Mouse (Mus musculus): ENCODE measurements around the gene Clpsl2. TPM values are rescaled to one million over a fixed set of nuclear protein-coding genes. Genes with fewer than 3 reads are reported as not detected.

Gene Clpsl2
- polyA plus RNA-seq (2014; fragmentation: Nextera tagmentation; extraction: Ambion mirVana): not detected in 2 replicates

GRCm38 (mm10) chr17:28549111-28549510 lies at the start of gene Clpsl2:
Clpsl2 (plus strand) TSS chr17:28549411.
- DNase-seq (ENCODE audit: low spot score) (no peak), ATAC-seq (ENCODE audit: low FRiP score) (no peak)
- Histone ChIP-seq H3K4me2 (replicated peaks; ENCODE audit: low read depth, low read length) (no peak within 1 kb of the TSS), H3K4me3 (ENCODE audit: low read depth, low read length) (no peak within 1 kb of the TSS), H3K4me1 (replicated peaks; ENCODE audit: control insufficient read depth, insufficient read depth, low read length) (no peaks in the 10 kb centered on the region), H3K9me3 (ENCODE audit: control insufficient read depth, low read length) (no peaks in the 10 kb centered on the region), H3K27me3 (ENCODE audit: control insufficient read depth, insufficient read depth, low read length) (no peaks in the 10 kb centered on the region), H3K27ac (ENCODE audit: low read depth, low read length) (no peak within 1 kb of the TSS), H3K9ac (ENCODE audit: low read depth, low read length) (no peak within 1 kb of the TSS), H3K36me3 (ENCODE audit: control insufficient read depth, insufficient read depth, low read length) (no peaks in the 10 kb centered on the region)
- WGBS: 76% methylated on average over 14 of the region's 14 CpGs

GRCm38 (mm10) chr17:28500465-28500864 lies 48.7 kb upstream of the Clpsl2 start:
- no peak overlapping the region for H3K4me3 ChIP-seq (ENCODE audit: low read depth, low read length)
- ATAC-seq (ENCODE audit: low FRiP score): no peak
- WGBS: 77% methylated on average over 3 of the region's 3 CpGs

GRCm38 (mm10) chr17:28502196-28502821 lies 46.9 kb upstream of the Clpsl2 start:
- DNase-seq (ENCODE audit: low spot score) (no peak), ATAC-seq (ENCODE audit: low FRiP score) (no peak)
- no peaks in the 10 kb centered on the region for H3K9me3 ChIP-seq (ENCODE audit: control insufficient read depth, low read length)
- H3K27me3 ChIP-seq (ENCODE audit: control insufficient read depth, insufficient read depth, low read length): no peaks in the 10 kb centered on the region; the same call in 1 of the 2 replicates
- H3K4me1 ChIP-seq (replicated peaks; ENCODE audit: control insufficient read depth, insufficient read depth, low read length): no peaks in the 10 kb centered on the region; the same call in 1 of the 2 replicates
- WGBS: 83% methylated on average over 7 of the region's 7 CpGs
- H3K36me3 ChIP-seq (ENCODE audit: control insufficient read depth, insufficient read depth, low read length): no peaks in the 10 kb centered on the region
- no peak overlapping the region for H3K4me2 ChIP-seq (replicated peaks; ENCODE audit: low read depth, low read length)
- no peak overlapping the region for H3K9ac ChIP-seq (ENCODE audit: low read depth, low read length)
- H3K4me3 ChIP-seq (ENCODE audit: low read depth, low read length): no peak overlapping the region
- H3K27ac ChIP-seq (ENCODE audit: low read depth, low read length): no peak overlapping the region

More at GRCm38 (mm10) chr17:28500465-28500864, 48.7 kb upstream of the Clpsl2 start:
- Histone ChIP-seq H3K27ac (ENCODE audit: low read depth, low read length) (no peak overlapping the region), H3K9me3 (ENCODE audit: control insufficient read depth, low read length) (no peaks in the 10 kb centered on the region), H3K4me1 (replicated peaks; ENCODE audit: control insufficient read depth, insufficient read depth, low read length) (no peaks in the 10 kb centered on the region; the same call in 1 of the 2 replicates), H3K4me2 (replicated peaks; ENCODE audit: low read depth, low read length) (no peak overlapping the region), H3K36me3 (ENCODE audit: control insufficient read depth, insufficient read depth, low read length) (no peaks in the 10 kb centered on the region), H3K27me3 (ENCODE audit: control insufficient read depth, insufficient read depth, low read length) (no peaks in the 10 kb centered on the region), H3K9ac (ENCODE audit: low read depth, low read length) (no peak overlapping the region)
- no peak for DNase-seq (ENCODE audit: low spot score)

- WGBS: 69% methylated on average over 6 of the region's 6 CpGs
- H3K4me1 ChIP-seq (replicated peaks; ENCODE audit: control insufficient read depth, insufficient read depth, low read length): no peaks in the 10 kb centered on the region; the same call in 1 of the 2 replicates
- H3K27ac ChIP-seq (ENCODE audit: low read depth, low read length): no peak overlapping the region
- DNase-seq (ENCODE audit: low spot score) (no peak), ATAC-seq (ENCODE audit: low FRiP score) (no peak)
- no peaks in the 10 kb centered on the region for H3K36me3 ChIP-seq (ENCODE audit: control insufficient read depth, insufficient read depth, low read length)
- H3K9me3 ChIP-seq (ENCODE audit: control insufficient read depth, low read length): no peaks in the 10 kb centered on the region
- no peak overlapping the region for H3K4me2 ChIP-seq (replicated peaks; ENCODE audit: low read depth, low read length)
- H3K27me3 ChIP-seq (ENCODE audit: control insufficient read depth, insufficient read depth, low read length): no peaks in the 10 kb centered on the region; the same call in 1 of the 2 replicates
- H3K4me3 ChIP-seq (ENCODE audit: low read depth, low read length): no peak overlapping the region
- no peak overlapping the region for H3K9ac ChIP-seq (ENCODE audit: low read depth, low read length)
These were observed 45.0 kb upstream of the Clpsl2 start for GRCm38 (mm10) chr17:28504182-28504581.

- Histone ChIP-seq H3K36me3 (ENCODE audit: control insufficient read depth, insufficient read depth, low read length) (no peaks in the 10 kb centered on the region), H3K4me2 (replicated peaks; ENCODE audit: low read depth, low read length) (no peak overlapping the region), H3K27ac (ENCODE audit: low read depth, low read length) (no peak overlapping the region), H3K27me3 (ENCODE audit: control insufficient read depth, insufficient read depth, low read length) (no peaks in the 10 kb centered on the region; the same call in 1 of the 2 replicates), H3K9ac (ENCODE audit: low read depth, low read length) (no peak overlapping the region), H3K4me1 (replicated peaks; ENCODE audit: control insufficient read depth, insufficient read depth, low read length) (no peaks in the 10 kb centered on the region; the same call in 1 of the 2 replicates), H3K9me3 (ENCODE audit: control insufficient read depth, low read length) (no peaks in the 10 kb centered on the region), H3K4me3 (ENCODE audit: low read depth, low read length) (no peak overlapping the region)
- DNase-seq (ENCODE audit: low spot score) (no peak), ATAC-seq (ENCODE audit: low FRiP score) (no peak)
- 89% methylated on average over 4 of the region's 4 CpGs for WGBS
These were observed 43.6 kb upstream of the Clpsl2 start for GRCm38 (mm10) chr17:28505591-28505990.

- H3K9me3 ChIP-seq (ENCODE audit: control insufficient read depth, low read length): no peaks in the 10 kb centered on the region
- no peaks in the 10 kb centered on the region; the same call in 1 of the 2 replicates for H3K4me1 ChIP-seq (replicated peaks; ENCODE audit: control insufficient read depth, insufficient read depth, low read length)
- ATAC-seq (ENCODE audit: low FRiP score): no peak
- WGBS: 30% methylated on average over 5 of the region's 5 CpGs
- no peaks in the 10 kb centered on the region for H3K36me3 ChIP-seq (ENCODE audit: control insufficient read depth, insufficient read depth, low read length)
- no peak overlapping the region for H3K4me3 ChIP-seq (ENCODE audit: low read depth, low read length)
- H3K27ac ChIP-seq (ENCODE audit: low read depth, low read length): no peak overlapping the region
- no peak for DNase-seq (ENCODE audit: low spot score)
- H3K9ac ChIP-seq (ENCODE audit: low read depth, low read length): no peak overlapping the region
- no peak overlapping the region for H3K4me2 ChIP-seq (replicated peaks; ENCODE audit: low read depth, low read length)
- no peaks in the 10 kb centered on the region; the same call in 1 of the 2 replicates for H3K27me3 ChIP-seq (ENCODE audit: control insufficient read depth, insufficient read depth, low read length)
These were observed 42.3 kb upstream of the Clpsl2 start for GRCm38 (mm10) chr17:28506895-28507294.

GRCm38 (mm10) chr17:28507496-28507895 lies 41.7 kb upstream of the Clpsl2 start:
- no peak overlapping the region for H3K9ac ChIP-seq (ENCODE audit: low read depth, low read length)
- H3K9me3 ChIP-seq (ENCODE audit: control insufficient read depth, low read length): no peaks in the 10 kb centered on the region
- ATAC-seq (ENCODE audit: low FRiP score) (no peak), DNase-seq (ENCODE audit: low spot score) (no peak)
- H3K4me2 ChIP-seq (replicated peaks; ENCODE audit: low read depth, low read length): no peak overlapping the region
- H3K36me3 ChIP-seq (ENCODE audit: control insufficient read depth, insufficient read depth, low read length): no peaks in the 10 kb centered on the region
- 37% methylated on average over 5 of the region's 5 CpGs for WGBS
- no peaks in the 10 kb centered on the region; the same call in 1 of the 2 replicates for H3K4me1 ChIP-seq (replicated peaks; ENCODE audit: control insufficient read depth, insufficient read depth, low read length)
- no peak overlapping the region for H3K4me3 ChIP-seq (ENCODE audit: low read depth, low read length)
- H3K27ac ChIP-seq (ENCODE audit: low read depth, low read length): no peak overlapping the region
- H3K27me3 ChIP-seq (ENCODE audit: control insufficient read depth, insufficient read depth, low read length): no peaks in the 10 kb centered on the region; the same call in 1 of the 2 replicates

GRCm38 (mm10) chr17:28510445-28511342 lies 38.5 kb upstream of the Clpsl2 start:
- Histone ChIP-seq H3K27ac (ENCODE audit: low read depth, low read length) (no peak overlapping the region), H3K4me1 (replicated peaks; ENCODE audit: control insufficient read depth, insufficient read depth, low read length) (no peaks in the 10 kb centered on the region; the same call in 1 of the 2 replicates), H3K4me2 (replicated peaks; ENCODE audit: low read depth, low read length) (peak overlapping the region; percentile 27; the same call in 1 of the 2 replicates), H3K9ac (ENCODE audit: low read depth, low read length) (no peak overlapping the region), H3K4me3 (ENCODE audit: low read depth, low read length) (0 out of 2 replicates have a peak overlapping the region, but pooled peaks have one; percentile 2), H3K36me3 (ENCODE audit: control insufficient read depth, insufficient read depth, low read length) (no peaks in the 10 kb centered on the region), H3K27me3 (ENCODE audit: control insufficient read depth, insufficient read depth, low read length) (no peaks in the 10 kb centered on the region; the same call in 1 of the 2 replicates), H3K9me3 (ENCODE audit: control insufficient read depth, low read length) (no peaks in the 10 kb centered on the region)
- DNase-seq (ENCODE audit: low spot score) (no peak), ATAC-seq (ENCODE audit: low FRiP score) (no peak)
- WGBS: 5% methylated on average over 28 of the region's 28 CpGs
